Mouse (Mus musculus) cerebellum, adult 2 months (tissue): Measurements from ENCODE around the gene S1pr5.

Experiments used
- CTCF ChIP-seq: fragments of 200-500 bp; IDR thresholded peaks from 2 replicates; pipeline ENCODE4 v1.5.1; 2011; ENCODE audit warnings: low read depth, mild to moderate bottlenecking, control low read depth, low read length, moderate library complexity, borderline replicate concordance; ENCODE audit not compliant: insufficient read depth
- POLR2A ChIP-seq: fragments of 200-500 bp; IDR thresholded peaks from 2 replicates; pipeline ENCODE4 v1.6.1; 2011; ENCODE audit warnings: low read length, control low read depth, borderline replicate concordance; ENCODE audit not compliant: insufficient read depth

GRCm38 (mm10) chr9:21193786-21194185 is 54.5 kb downstream of the S1pr5 start:
- TF ChIP-seq POLR2A (no peak), CTCF (no peak)
